Mouse (Mus musculus) MEL (cell line): Measurements from ENCODE around the gene Cxcl12. TPM values are rescaled to one million over a fixed set of nuclear protein-coding genes. Genes with fewer than 3 reads are reported as not detected.

Experiments
- DNase-seq: peaks from one replicate; pipeline ENCODE4 v3.0.0; 2011; ENCODE audit warnings: low read depth, low spot score
- H3K27ac ChIP-seq: 2 replicates; pipeline ENCODE4 v1.5.1; 2012; ENCODE audit warnings: low read depth, mild to moderate bottlenecking, control low read depth, low read length, moderate library complexity; ENCODE audit not compliant: control insufficient read depth
- H3K27me3 ChIP-seq, 2 experiments: fragments of 150-350 bp in 1 of 2; sonication (generic) in 1 of 2; 2 replicates each; pipeline ENCODE4 v1.6.1; 2012; ENCODE audit warnings: low read length in 2 of 2, mild to moderate bottlenecking in 2 of 2, improper control_type of control experiment in 1 of 2, moderate library complexity in 1 of 2; ENCODE audit not compliant: insufficient read depth in 2 of 2, control insufficient read depth in 1 of 2
- H3K36me3 ChIP-seq, 2 experiments: 2 replicates each; pipeline ENCODE4 v1.6.1; 2012 to 2014; ENCODE audit warnings: low read length in 2 of 2, improper control_type of control experiment in 1 of 2, inconsistent platforms in 1 of 2, mild to moderate bottlenecking in 1 of 2; ENCODE audit not compliant: insufficient read depth in 2 of 2, control insufficient read depth in 1 of 2
- H3K4me1 ChIP-seq, 2 experiments: fragments of 150-350 bp in 1 of 2; sonication (generic) in 1 of 2; 2 replicates each; pipeline ENCODE4 v1.6.1; 2012; ENCODE audit warnings: low read length in 2 of 2, improper control_type of control experiment in 1 of 2, mild to moderate bottlenecking in 1 of 2; ENCODE audit not compliant: insufficient read depth in 2 of 2, control insufficient read depth in 1 of 2
- H3K4me3 ChIP-seq, 2 experiments: fragments of 150-350 bp in 1 of 2; sonication (generic) in 1 of 2; 2 replicates each; pipeline ENCODE4 v1.5.1; 2012; ENCODE audit warnings: low read depth in 2 of 2, low read length in 2 of 2, mild to moderate bottlenecking in 2 of 2, moderate library complexity in 2 of 2, control low read depth in 1 of 2, improper control_type of control experiment in 1 of 2; ENCODE audit not compliant: control insufficient read depth in 1 of 2, insufficient read depth in 1 of 2
- H3K79me2 ChIP-seq: 2 replicates; pipeline ENCODE4 v1.6.1; 2012; ENCODE audit warnings: mild to moderate bottlenecking, low read length, moderate library complexity; ENCODE audit not compliant: control insufficient read depth, poor library complexity, insufficient read depth
- H3K9ac ChIP-seq: 2 replicates; pipeline ENCODE4 v1.6.1; 2012; ENCODE audit warnings: low read depth, mild to moderate bottlenecking, control low read depth, low read length, moderate library complexity; ENCODE audit not compliant: control insufficient read depth, poor library complexity, severe bottlenecking
- H3K9me3 ChIP-seq: fragments of 150-350 bp; sonication (generic); replicated peaks from 2 replicates; pipeline ENCODE4 v1.6.1; 2012; ENCODE audit warnings: mild to moderate bottlenecking, low read length, improper control_type of control experiment, moderate library complexity; ENCODE audit not compliant: insufficient read depth
- BHLHE40 ChIP-seq: IDR thresholded peaks from 2 replicates; pipeline ENCODE4 v1.6.1; 2012; ENCODE audit warnings: low read depth, mild to moderate bottlenecking, inconsistent platforms, low read length, improper control_type of control experiment, borderline replicate concordance
- CHD1 ChIP-seq: IDR thresholded peaks from 2 replicates; pipeline ENCODE4 v1.6.1; 2012; ENCODE audit warnings: low read depth, mild to moderate bottlenecking, inconsistent platforms, low read length, improper control_type of control experiment
- CHD2 ChIP-seq: IDR thresholded peaks from 2 replicates; pipeline ENCODE4 v1.6.1; 2011; ENCODE audit warnings: low read length, improper control_type of control experiment
- CTCF ChIP-seq, 3 experiments: IDR thresholded peaks in 2 of 3; conservative IDR thresholded peaks in 1 of 3; 2 replicates each; pipeline ENCODE4 v1.5.1; 2011 to 2012; ENCODE audit warnings: low read length in 3 of 3, low read depth in 2 of 3, mild to moderate bottlenecking in 2 of 3, improper control_type of control experiment in 1 of 3, inconsistent platforms in 1 of 3, mixed read lengths in 1 of 3, moderate library complexity in 1 of 3; ENCODE audit not compliant: control insufficient read depth in 1 of 3, insufficient read depth in 1 of 3, poor library complexity in 1 of 3, severe bottlenecking in 1 of 3
- JUND ChIP-seq: IDR thresholded peaks from 2 replicates; pipeline ENCODE4 v1.6.1; 2011; ENCODE audit warnings: low read depth, mild to moderate bottlenecking, improper control_type of control experiment, low read length
- KAT2A ChIP-seq: conservative IDR thresholded peaks from 2 replicates; pipeline ENCODE4 v1.6.1; 2012; ENCODE audit warnings: low read depth, low read length, improper control_type of control experiment, inconsistent platforms
- MAX ChIP-seq: IDR thresholded peaks from 2 replicates; pipeline ENCODE4 v1.6.1; 2011; ENCODE audit warnings: low read length, improper control_type of control experiment
- MXI1 ChIP-seq: IDR thresholded peaks from 2 replicates; pipeline ENCODE4 v1.6.1; 2011; ENCODE audit warnings: mild to moderate bottlenecking, low read depth, low read length, improper control_type of control experiment
- MYB ChIP-seq: IDR thresholded peaks from 2 replicates; pipeline ENCODE4 v1.6.1; 2011; ENCODE audit warnings: mild to moderate bottlenecking, low read depth, low read length, improper control_type of control experiment
- MYC ChIP-seq: IDR thresholded peaks from 2 replicates; pipeline ENCODE4 v1.6.1; 2011; ENCODE audit warnings: low read depth, mild to moderate bottlenecking, low read length, improper control_type of control experiment, moderate library complexity
- NELFE ChIP-seq: IDR thresholded peaks from 2 replicates; pipeline ENCODE4 v1.6.1; 2011; ENCODE audit warnings: low read depth, low read length, improper control_type of control experiment
- NRF1 ChIP-seq: IDR thresholded peaks from 2 replicates; pipeline ENCODE4 v1.6.1; 2014; ENCODE audit warnings: low read depth, mild to moderate bottlenecking, inconsistent platforms, low read length, improper control_type of control experiment, moderate library complexity; ENCODE audit not compliant: poor library complexity, insufficient read depth, severe bottlenecking
- POLR2A ChIP-seq, 2 experiments: IDR thresholded peaks; 2 replicates each; pipeline ENCODE4 v1.6.1; 2011 to 2012; ENCODE audit warnings: low read length in 2 of 2, mild to moderate bottlenecking in 2 of 2, control low read depth in 1 of 2, improper control_type of control experiment in 1 of 2, low read depth in 1 of 2, moderate library complexity in 1 of 2; ENCODE audit not compliant: control insufficient read depth in 1 of 2, insufficient read depth in 1 of 2, poor library complexity in 1 of 2
- POLR2AphosphoS2 ChIP-seq: IDR thresholded peaks from 2 replicates; pipeline ENCODE4 v1.6.1; 2011; ENCODE audit warnings: low read length, improper control_type of control experiment
- RCOR1 ChIP-seq: IDR thresholded peaks from 2 replicates; pipeline ENCODE4 v1.6.1; 2012; ENCODE audit warnings: low read depth, mild to moderate bottlenecking, inconsistent platforms, low read length, improper control_type of control experiment
- SMC3 ChIP-seq: IDR thresholded peaks from 2 replicates; pipeline ENCODE4 v1.6.1; 2011; ENCODE audit warnings: low read depth, low read length, improper control_type of control experiment
- TAL1 ChIP-seq: IDR thresholded peaks from 2 replicates; pipeline ENCODE4 v1.6.1; 2012; ENCODE audit warnings: mild to moderate bottlenecking, inconsistent platforms, low read length, moderate library complexity, mixed read lengths
- TCF12 ChIP-seq: IDR thresholded peaks from 2 replicates; pipeline ENCODE4 v1.6.1; 2014; ENCODE audit warnings: low read depth, mild to moderate bottlenecking, inconsistent platforms, low read length, improper control_type of control experiment, moderate library complexity
- UBTF ChIP-seq: IDR thresholded peaks from 2 replicates; pipeline ENCODE4 v1.6.1; 2012; ENCODE audit warnings: low read depth, mild to moderate bottlenecking, inconsistent platforms, low read length, improper control_type of control experiment, moderate library complexity, borderline replicate concordance; ENCODE audit not compliant: insufficient read depth
- USF2 ChIP-seq, 2 experiments: IDR thresholded peaks; 2 replicates each; pipeline ENCODE4 v1.6.1; 2011 to 2012; ENCODE audit warnings: improper control_type of control experiment in 2 of 2, low read length in 2 of 2, borderline replicate concordance in 1 of 2, inconsistent platforms in 1 of 2, low read depth in 1 of 2, mild to moderate bottlenecking in 1 of 2; ENCODE audit not compliant: insufficient read depth in 1 of 2
- ZC3H11A ChIP-seq: IDR thresholded peaks from 2 replicates; pipeline ENCODE4 v1.6.1; 2012; ENCODE audit warnings: low read depth, mild to moderate bottlenecking, inconsistent platforms, low read length, improper control_type of control experiment
- ZKSCAN1 ChIP-seq: IDR thresholded peaks from 2 replicates; pipeline ENCODE4 v1.6.1; 2012; ENCODE audit warnings: low read depth, mild to moderate bottlenecking, inconsistent platforms, low read length, improper control_type of control experiment, moderate library complexity
- ZMIZ1 ChIP-seq: IDR thresholded peaks from 2 replicates; pipeline ENCODE4 v1.6.1; 2012; ENCODE audit warnings: low read depth, mild to moderate bottlenecking, inconsistent platforms, low read length, improper control_type of control experiment, moderate library complexity
- ZNF384 ChIP-seq: IDR thresholded peaks from 2 replicates; pipeline ENCODE4 v1.6.1; 2012; ENCODE audit warnings: low read depth, mild to moderate bottlenecking, inconsistent platforms, low read length, improper control_type of control experiment
- polyA plus RNA-seq, 2 experiments: library from polyadenylated mRNA; stranded (reverse) in 1 of 2; unstranded in 1 of 2; fragments of >175 nt in 1 of 2; fragments of >200 nt in 1 of 2; gene quantifications; 2 replicates each; pipeline versions ENCODE4 v1.2.1 to v1.2.4; 2012; ENCODE audit warnings: low replicate concordance in 2 of 2, low read depth in 1 of 2; ENCODE audit not compliant: insufficient read length in 2 of 2, insufficient read depth in 1 of 2, missing spikeins in 1 of 2
- total RNA-seq: library from RNA; depleted of rRNA; stranded (reverse); fragments of 300-350 nt; gene quantifications from 2 replicates; pipeline ENCODE4 v1.2.3, GENCODE M21; 2012

Cxcl12 gene
- total and polyA plus RNA-seq, 3 experiments = not detected

GRCm38 (mm10) chr6:117210086-117210485 is 41.8 kb downstream of the Cxcl12 start:
- H3K27ac ChIP-seq = no peak overlapping the region
- no peak overlapping the region for H3K9ac ChIP-seq
- no peak for DNase-seq
- no peaks in the 10 kb centered on the region for H3K79me2 ChIP-seq
- no peaks in the 10 kb centered on the region for H3K4me1 ChIP-seq
- no peaks in the 10 kb centered on the region for H3K27me3 ChIP-seq
- H3K36me3 ChIP-seq = no peaks in the 10 kb centered on the region
- TF ChIP-seq ZMIZ1 = no peak
- TF ChIP-seq TAL1 = no peak
- TF ChIP-seq SMC3 = no peak
- TF ChIP-seq MXI1 = no peak
- TF ChIP-seq BHLHE40 = no peak
- no peak for TF ChIP-seq MAX
- TF ChIP-seq POLR2A (IDR thresholded peaks at IDR 0.05; ENCODE audit: control insufficient read depth in 1 of 2, insufficient read depth in 1 of 2, low read depth in 1 of 2, low read length in 2 of 2, poor library complexity in 1 of 2) = no peak
- TF ChIP-seq CHD2 = no peak
- no peak for TF ChIP-seq RCOR1
- no peak for TF ChIP-seq USF2 (IDR thresholded peaks at IDR 0.05; ENCODE audit: borderline replicate concordance in 1 of 2, insufficient read depth in 1 of 2, low read depth in 1 of 2, low read length in 2 of 2)
- TF ChIP-seq CTCF (IDR thresholded peaks at IDR 0.05 in 2 of 3, conservative IDR thresholded peaks at IDR 0.05 in 1 of 3; ENCODE audit: control insufficient read depth in 1 of 3, insufficient read depth in 1 of 3, low read depth in 2 of 3, low read length in 3 of 3, poor library complexity in 1 of 3, severe bottlenecking in 1 of 3) = no peak
- TF ChIP-seq ZNF384 = no peak
- TF ChIP-seq ZKSCAN1 = no peak
- TF ChIP-seq MYB = no peak
- no peak for TF ChIP-seq NRF1
- no peak for TF ChIP-seq POLR2AphosphoS2
- TF ChIP-seq MYC = no peak
- TF ChIP-seq ZC3H11A = no peak
- TF ChIP-seq KAT2A = no peak
- TF ChIP-seq TCF12 = no peak
- no peaks in the 10 kb centered on the region for H3K9me3 ChIP-seq
- H3K4me3 ChIP-seq = no peak overlapping the region

GRCm38 (mm10) chr6:117210536-117210935 is 42.2 kb downstream of the Cxcl12 start:
- no peaks in the 10 kb centered on the region for H3K27me3 ChIP-seq
- H3K9ac ChIP-seq = no peak overlapping the region
- H3K79me2 ChIP-seq = no peaks in the 10 kb centered on the region
- no peaks in the 10 kb centered on the region for H3K4me1 ChIP-seq
- TF ChIP-seq MYC (no peak), JUND (no peak), NELFE (no peak), ZNF384 (no peak), SMC3 (no peak), TAL1 (no peak), NRF1 (no peak), UBTF (no peak), CHD1 (no peak), CTCF (IDR thresholded peaks at IDR 0.05 in 2 of 3, conservative IDR thresholded peaks at IDR 0.05 in 1 of 3; ENCODE audit: control insufficient read depth in 1 of 3, insufficient read depth in 1 of 3, low read depth in 2 of 3, low read length in 3 of 3, poor library complexity in 1 of 3, severe bottlenecking in 1 of 3) (no peak), POLR2A (IDR thresholded peaks at IDR 0.05; ENCODE audit: control insufficient read depth in 1 of 2, insufficient read depth in 1 of 2, low read depth in 1 of 2, low read length in 2 of 2, poor library complexity in 1 of 2) (no peak)
- H3K27ac ChIP-seq = no peak overlapping the region
- DNase-seq = no peak
- H3K36me3 ChIP-seq = no peaks in the 10 kb centered on the region
- H3K9me3 ChIP-seq = no peaks in the 10 kb centered on the region
- H3K4me3 ChIP-seq = no peak overlapping the region
